Mouse (Mus musculus): Measurements from ENCODE around the gene Cfap45. TPM values are rescaled to one million over a fixed set of nuclear protein-coding genes. Genes with fewer than 3 reads are reported as not detected.
A peak's percentile ranks its signal among the peaks of the same experiment; 100 is the strongest.

The Cfap45 gene
- polyA plus RNA-seq, 1 experiment from 2014 or later = 4.2 TPM

DNA sequence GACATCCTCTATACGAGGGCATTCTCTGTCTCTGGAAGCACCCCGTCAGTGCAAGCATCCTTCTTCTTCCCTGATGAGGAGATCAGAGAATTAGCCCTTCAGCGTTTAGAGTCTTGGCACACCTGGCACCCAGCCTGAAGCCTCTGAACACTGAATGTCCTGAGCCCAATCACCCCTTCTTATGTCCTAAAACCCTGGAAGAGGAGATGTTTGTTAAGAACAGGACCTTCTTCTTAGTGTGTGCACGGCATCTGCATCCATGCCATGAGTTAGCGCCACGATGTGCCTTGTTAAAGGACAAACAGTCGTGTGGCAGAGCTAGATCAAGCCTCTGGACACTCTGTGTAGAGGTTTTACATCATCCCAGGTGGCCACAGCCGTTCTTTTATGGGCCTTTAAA is 61.8 kb downstream of the Cfap45 start:
- Histone ChIP-seq H3K36me3 (ENCODE audit: insufficient read depth) (no peaks in the 10 kb centered on the region), H3K27ac (ENCODE audit: low read depth) (no peak overlapping the region), H3K4me1 (ENCODE audit: insufficient read depth) (no peaks in the 10 kb centered on the region; the same call in 1 of the 2 replicates), H3K4me2 (no peak overlapping the region), H3K9me3 (ENCODE audit: low read depth, low read length) (no peaks in the 10 kb centered on the region), H3K9ac (no peak overlapping the region), H3K4me3 (ENCODE audit: low read depth, low read length) (no peak overlapping the region), H3K27me3 (ENCODE audit: insufficient read depth, low read length) (peaks cover 20% of the 10 kb centered on the region)
- 83% methylated on average over 8 of the region's 8 CpGs for WGBS
- ATAC-seq (ENCODE audit: insufficient read depth) (no peak), DNase-seq (no peak)
- no peak for TF ChIP-seq CTCF (IDR thresholded peaks at IDR 0.05; ENCODE audit: low read depth)

GRCm38 (mm10) chr1:172584271-172584670 is 63.7 kb downstream of the Cfap45 start:
- DNase-seq (no peak), ATAC-seq (ENCODE audit: insufficient read depth) (no peak)
- H3K4me2 ChIP-seq = no peak overlapping the region
- WGBS = 85% methylated on average over 6 of the region's 6 CpGs
- no peak overlapping the region for H3K4me3 ChIP-seq (ENCODE audit: low read depth, low read length)
- no peaks in the 10 kb centered on the region; the same call in 1 of the 2 replicates for H3K4me1 ChIP-seq (ENCODE audit: insufficient read depth)
- H3K9ac ChIP-seq = no peak overlapping the region
- TF ChIP-seq CTCF (IDR thresholded peaks at IDR 0.05; ENCODE audit: low read depth) = no peak
- no peaks in the 10 kb centered on the region for H3K9me3 ChIP-seq (ENCODE audit: low read depth, low read length)
- H3K27me3 ChIP-seq (ENCODE audit: insufficient read depth, low read length) = peaks cover 20% of the 10 kb centered on the region
- H3K36me3 ChIP-seq (ENCODE audit: insufficient read depth) = no peaks in the 10 kb centered on the region
- H3K27ac ChIP-seq (ENCODE audit: low read depth) = no peak overlapping the region

GRCm38 (mm10) chr1:172585026-172585425 is 64.4 kb downstream of the Cfap45 start:
- Histone ChIP-seq H3K36me3 (ENCODE audit: insufficient read depth) (no peaks in the 10 kb centered on the region), H3K4me3 (ENCODE audit: low read depth, low read length) (no peak overlapping the region), H3K27me3 (ENCODE audit: insufficient read depth, low read length) (peaks cover 20% of the 10 kb centered on the region), H3K4me2 (no peak overlapping the region), H3K27ac (ENCODE audit: low read depth) (no peak overlapping the region), H3K9me3 (ENCODE audit: low read depth, low read length) (no peaks in the 10 kb centered on the region), H3K9ac (no peak overlapping the region), H3K4me1 (ENCODE audit: insufficient read depth) (no peaks in the 10 kb centered on the region; the same call in 1 of the 2 replicates)
- WGBS = 36% methylated on average over 4 of the region's 4 CpGs
- no peak for TF ChIP-seq CTCF (IDR thresholded peaks at IDR 0.05; ENCODE audit: low read depth)
- DNase-seq (no peak), ATAC-seq (ENCODE audit: insufficient read depth) (no peak; the same call in 1 of the 2 replicates)

DNA sequence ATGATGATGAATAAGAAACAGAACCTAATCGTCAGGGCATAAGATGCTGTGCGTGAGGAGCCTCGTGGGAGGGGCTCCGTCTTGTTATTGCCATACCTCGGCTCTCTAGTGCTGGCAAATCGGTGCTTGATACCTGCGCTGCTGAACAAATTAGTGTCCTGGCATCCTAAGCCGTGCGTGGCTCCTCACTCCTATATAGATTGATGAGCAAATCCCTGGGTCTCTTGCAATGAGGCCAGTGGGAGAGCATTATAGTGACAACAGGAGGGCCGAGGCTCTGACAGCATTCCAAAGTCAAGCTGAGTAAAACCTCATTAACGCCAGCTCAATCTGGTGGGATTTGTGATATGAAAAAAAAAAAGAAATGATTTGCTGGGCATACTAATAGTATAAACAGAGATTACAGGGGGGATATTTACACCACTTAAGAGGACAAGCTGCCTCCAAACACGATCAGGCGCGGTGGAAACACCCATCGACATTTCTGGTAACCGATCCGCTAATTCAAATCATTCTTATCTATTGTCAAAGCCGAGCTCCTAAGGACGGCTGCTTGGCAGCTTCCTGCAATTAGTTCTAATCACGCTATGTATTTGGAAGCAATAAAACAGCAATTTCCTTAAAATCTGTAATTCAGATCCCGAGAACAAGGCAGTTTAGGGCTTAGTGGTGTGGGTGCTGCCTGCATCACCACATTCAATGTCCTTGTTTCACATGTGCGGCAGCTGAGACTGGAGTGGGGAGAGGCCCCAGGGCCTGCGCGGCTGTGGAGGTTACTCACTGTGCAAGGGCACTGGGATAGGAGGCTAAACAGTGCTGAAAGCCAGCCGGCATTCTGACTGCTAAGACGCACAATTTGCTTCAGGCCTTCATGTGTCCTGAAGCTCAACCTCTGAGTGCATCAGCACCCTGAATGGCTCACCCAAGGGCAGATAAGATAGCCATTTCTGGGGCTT is 65.3 kb downstream of the Cfap45 start:
- H3K9ac ChIP-seq = no peak overlapping the region
- H3K36me3 ChIP-seq (ENCODE audit: insufficient read depth) = no peaks in the 10 kb centered on the region
- H3K4me3 ChIP-seq (ENCODE audit: low read depth, low read length) = no peak overlapping the region
- no peaks in the 10 kb centered on the region for H3K9me3 ChIP-seq (ENCODE audit: low read depth, low read length)
- H3K27me3 ChIP-seq (ENCODE audit: insufficient read depth, low read length) = peaks cover 20% of the 10 kb centered on the region
- ATAC-seq (ENCODE audit: insufficient read depth) (0 out of 2 replicates have a peak, but pooled peaks have one; percentile 39), DNase-seq (peak; percentile 7)
- H3K4me2 ChIP-seq = no peak overlapping the region
- no peaks in the 10 kb centered on the region; the same call in 1 of the 2 replicates for H3K4me1 ChIP-seq (ENCODE audit: insufficient read depth)
- 24% methylated on average over 26 of the region's 26 CpGs for WGBS
- H3K27ac ChIP-seq (ENCODE audit: low read depth) = no peak overlapping the region
- no peak for TF ChIP-seq CTCF (IDR thresholded peaks at IDR 0.05; ENCODE audit: low read depth)

DNA sequence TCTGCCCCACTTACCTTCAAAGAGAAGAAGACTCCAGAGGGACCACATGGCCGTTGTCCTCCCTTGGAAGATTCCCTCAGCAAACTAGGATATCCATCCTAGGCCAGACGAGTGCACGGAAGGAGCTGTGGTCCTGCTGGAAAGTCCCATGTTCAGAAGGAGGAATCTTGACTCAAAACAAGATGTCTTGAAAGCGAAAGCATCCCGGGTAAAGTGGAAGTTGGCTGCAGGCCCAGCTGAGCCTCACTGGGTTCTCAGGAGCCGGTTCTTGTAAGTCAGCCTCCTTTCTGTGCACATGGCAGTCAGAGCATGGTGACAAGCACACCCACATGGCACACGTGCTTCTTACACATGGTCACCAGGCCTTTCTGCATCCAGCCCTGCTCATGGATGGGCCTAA is 69.8 kb downstream of the Cfap45 start, which contains the start of gene Slamf8:
Gene Slamf8, minus strand, starts transcription at position 184 of the 400 bp plus-strand sequence.
- peak; percentile 23 for DNase-seq
- no peak within 1 kb of the TSS for H3K4me3 ChIP-seq (ENCODE audit: low read depth, low read length)
- 67% methylated on average over 7 of the region's 7 CpGs for WGBS
- H3K27ac ChIP-seq (ENCODE audit: low read depth) = no peak within 1 kb of the TSS
- no peaks in the 10 kb centered on the region for H3K36me3 ChIP-seq (ENCODE audit: insufficient read depth)
- no peaks in the 10 kb centered on the region; the same call in 1 of the 2 replicates for H3K4me1 ChIP-seq (ENCODE audit: insufficient read depth)
- ATAC-seq (ENCODE audit: insufficient read depth) = no peak
- H3K9me3 ChIP-seq (ENCODE audit: low read depth, low read length) = no peaks in the 10 kb centered on the region
- peaks cover 8% of the 10 kb centered on the region; the same call in 1 of the 2 replicates for H3K27me3 ChIP-seq (ENCODE audit: insufficient read depth, low read length)
- TF ChIP-seq CTCF (IDR thresholded peaks at IDR 0.05; ENCODE audit: low read depth) = no peak
- H3K9ac ChIP-seq = no peak within 1 kb of the TSS
- no peak within 1 kb of the TSS for H3K4me2 ChIP-seq

DNA sequence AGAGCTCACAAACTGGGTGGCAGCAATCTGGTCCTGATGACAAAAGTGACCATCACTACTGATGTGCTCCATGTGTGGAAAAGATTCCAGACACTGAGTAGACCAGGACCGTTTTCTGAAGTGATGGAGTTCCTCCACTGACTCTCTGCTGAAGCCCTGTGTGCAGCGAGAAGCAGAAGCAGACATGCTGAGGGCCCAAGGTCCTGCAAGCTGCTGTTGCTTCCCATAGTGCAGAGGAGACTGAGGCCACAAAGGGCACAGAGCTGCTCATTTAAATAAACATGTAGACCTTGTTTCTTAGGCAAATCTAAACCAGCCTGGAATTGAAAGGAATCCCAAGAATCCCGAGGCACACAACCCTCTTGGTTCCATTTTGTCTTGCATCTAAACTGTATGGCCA is 72.7 kb downstream of the Cfap45 start:
- no peak overlapping the region for H3K27ac ChIP-seq (ENCODE audit: low read depth)
- no peak for ATAC-seq (ENCODE audit: insufficient read depth)
- no peak overlapping the region for H3K4me2 ChIP-seq
- no peaks in the 10 kb centered on the region for H3K27me3 ChIP-seq (ENCODE audit: insufficient read depth, low read length)
- no peak for DNase-seq
- H3K4me3 ChIP-seq (ENCODE audit: low read depth, low read length) = no peak overlapping the region
- no peaks in the 10 kb centered on the region for H3K9me3 ChIP-seq (ENCODE audit: low read depth, low read length)
- no peaks in the 10 kb centered on the region for H3K4me1 ChIP-seq (ENCODE audit: insufficient read depth)
- H3K36me3 ChIP-seq (ENCODE audit: insufficient read depth) = no peaks in the 10 kb centered on the region
- TF ChIP-seq CTCF (IDR thresholded peaks at IDR 0.05; ENCODE audit: low read depth) = no peak
- 56% methylated on average over 3 of the region's 3 CpGs for WGBS
- no peak overlapping the region for H3K9ac ChIP-seq

- Histone ChIP-seq H3K4me1 (ENCODE audit: insufficient read depth) (no peaks in the 10 kb centered on the region), H3K4me2 (no peak overlapping the region), H3K9ac (no peak overlapping the region), H3K9me3 (ENCODE audit: low read depth, low read length) (no peaks in the 10 kb centered on the region), H3K27ac (ENCODE audit: low read depth) (no peak overlapping the region), H3K36me3 (ENCODE audit: insufficient read depth) (no peaks in the 10 kb centered on the region), H3K4me3 (ENCODE audit: low read depth, low read length) (no peak overlapping the region), H3K27me3 (ENCODE audit: insufficient read depth, low read length) (no peaks in the 10 kb centered on the region)
- TF ChIP-seq CTCF (IDR thresholded peaks at IDR 0.05; ENCODE audit: low read depth) = no peak
- DNase-seq = no peak
- no peak for ATAC-seq (ENCODE audit: insufficient read depth)
- 70% methylated on average over 2 of the region's 2 CpGs for WGBS
Observed at GRCm38 (mm10) chr1:172593956-172594355, 73.4 kb downstream of the Cfap45 start.
